Mouse (Mus musculus) fat pad, adult 2 months (tissue): Measurements from ENCODE around the gene Olfr1391.
"Not testable (repeated sequence)": the region's sequence is repeated elsewhere in the genome, so short reads cannot be mapped to it uniquely, and the experiment has no call there.

ENCODE experiments used
- DNase-seq: peaks from one replicate; pipeline ENCODE4 v3.0.0-alpha.2; 2011; ENCODE audit warnings: low read depth, low spot score; ENCODE audit errors: extremely low read depth

The Olfr1391 gene

DNA sequence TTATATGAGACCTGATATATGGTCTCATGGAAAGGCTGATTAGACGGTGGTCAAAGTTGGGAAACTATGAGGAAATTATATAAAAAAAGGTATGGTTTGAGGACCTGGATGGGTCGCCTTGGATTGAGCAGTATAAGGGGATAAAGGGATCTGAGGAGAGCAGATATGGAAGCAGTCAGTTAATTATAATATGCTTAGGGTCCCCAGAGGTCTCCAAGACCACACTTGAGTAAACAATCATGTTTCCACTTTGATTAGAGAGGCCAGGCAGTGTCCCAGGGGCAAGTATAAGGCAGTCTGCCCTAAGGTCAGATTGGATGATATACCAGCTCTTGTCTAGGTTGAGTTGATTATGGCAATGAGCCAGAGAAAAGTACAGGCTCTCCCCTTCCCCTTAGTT lies at the start of gene Olfr1391:
Olfr1391 (plus strand) TSS at position 301 of the 400 bp plus-strand sequence.
- DNase-seq, result no peak

GRCm38 (mm10) chr11:49273834-49274519 lies 48.6 kb upstream of the Olfr1391 start:
- no peak for DNase-seq

DNA sequence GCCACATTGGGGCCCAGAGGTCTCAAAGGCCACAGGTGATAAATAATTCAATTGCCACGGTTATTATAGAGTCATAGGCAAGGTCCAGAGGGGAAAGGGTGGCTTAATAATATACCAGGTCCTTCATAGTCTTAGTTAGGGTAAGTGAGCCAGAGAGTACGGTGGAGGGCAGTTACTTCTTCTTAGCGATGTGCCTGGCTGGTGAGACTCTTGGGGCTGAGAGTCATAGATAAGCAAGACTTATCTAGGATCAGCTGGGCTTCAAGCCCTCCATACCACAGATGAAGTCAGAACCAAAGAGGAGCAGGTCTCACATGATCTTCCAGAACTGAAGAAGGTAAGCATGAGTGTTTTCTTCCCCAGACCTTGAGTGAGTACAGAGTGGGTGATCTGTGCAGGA lies 44.3 kb upstream of the Olfr1391 start, which contains the start of gene Olfr1393:
Olfr1393 (plus strand) TSS at position 83 of the 400 bp plus-strand sequence.
- no peak for DNase-seq

DNA sequence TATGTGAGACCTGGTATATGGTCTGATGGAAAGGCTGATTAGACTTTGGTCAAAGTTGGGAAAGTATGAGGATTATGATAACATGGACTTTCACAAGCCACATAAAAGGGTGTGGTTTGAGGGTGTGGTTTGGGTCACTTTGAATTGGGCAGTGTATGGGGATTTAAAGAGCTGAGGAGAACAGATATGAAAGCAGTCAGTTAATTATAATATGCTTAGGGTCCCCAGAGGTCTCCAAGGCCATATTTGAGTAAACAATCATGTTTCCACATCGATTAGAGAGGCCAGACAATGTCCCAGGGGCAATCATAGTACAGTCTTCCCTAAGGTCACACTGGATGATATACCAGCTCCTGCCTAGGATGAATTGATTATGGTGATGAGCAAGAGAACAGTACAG lies 37.6 kb upstream of the Olfr1391 start, which contains the start of gene Olfr1392:
Olfr1392 (plus strand) TSS at position 301 of the 400 bp plus-strand sequence.
- DNase-seq, result not testable (repeated sequence)

DNA sequence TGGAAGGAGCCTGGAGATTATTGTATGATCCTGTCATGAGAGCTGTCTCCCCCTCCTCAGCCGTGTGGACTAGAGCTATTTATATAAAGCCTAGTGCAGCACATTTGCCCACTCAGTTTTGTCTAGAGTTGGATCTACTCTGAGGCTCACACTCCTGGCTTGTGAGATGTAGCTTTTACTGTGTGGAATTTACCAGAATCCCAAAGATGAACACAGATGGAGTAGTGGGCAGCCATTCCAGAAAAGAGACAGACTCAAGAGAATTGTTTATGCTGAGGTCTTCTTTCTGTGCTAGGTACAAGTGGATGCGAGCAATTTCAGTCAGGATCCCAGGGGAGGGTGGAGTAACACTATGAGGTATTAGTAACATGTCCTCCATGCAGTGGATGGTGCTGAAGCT lies 35.3 kb upstream of the Olfr1391 start:
- DNase-seq, result no peak

GRCm38 (mm10) chr11:49292777-49293176 lies 29.8 kb upstream of the Olfr1391 start:
- DNase-seq, result no peak

- no peak for DNase-seq
These were observed 18.1 kb upstream of the Olfr1391 start, which contains the start of gene Olfr10 for GRCm38 (mm10) chr11:49304441-49304840. Gene Olfr10 (plus strand): TSS chr11:49304741.

DNA sequence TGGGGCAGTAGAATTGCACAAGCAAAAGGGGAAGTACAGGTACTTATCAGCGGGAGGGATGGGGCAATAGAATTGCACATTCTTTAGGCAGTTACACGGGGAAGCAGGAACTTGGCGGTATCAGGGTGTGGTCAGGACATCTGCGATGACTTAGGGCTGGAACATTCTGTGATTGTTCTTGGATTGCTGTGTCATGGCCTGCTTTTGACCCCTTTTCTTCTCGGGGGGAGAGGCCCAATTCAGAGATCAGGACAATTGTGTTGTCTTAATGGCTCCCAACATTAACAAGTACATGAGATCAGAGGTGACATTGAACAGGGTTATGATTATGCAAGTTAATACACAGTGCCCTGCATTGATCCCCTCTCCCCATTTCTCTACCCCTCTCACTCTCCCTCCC lies 14.0 kb upstream of the Olfr1391 start:
- not testable (repeated sequence) for DNase-seq

DNA sequence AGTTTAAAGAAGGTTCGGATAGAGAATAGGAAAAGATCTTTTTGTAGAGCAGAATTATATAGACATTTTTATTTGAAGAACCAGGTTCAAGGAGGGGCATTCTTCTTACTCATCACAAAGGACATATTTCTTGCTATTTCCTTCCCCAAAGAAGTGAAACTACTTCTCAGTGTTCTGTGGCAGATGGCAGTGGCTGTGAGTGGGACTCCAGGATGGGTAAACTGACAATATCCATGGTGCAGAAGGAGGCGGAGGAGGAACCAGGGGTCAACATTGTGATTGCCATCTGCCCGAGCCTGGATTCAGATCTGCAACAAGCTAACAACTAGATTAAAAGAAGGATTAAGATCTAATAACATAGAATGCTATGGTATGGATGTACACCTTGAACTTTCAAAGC lies 4.2 kb downstream of the Olfr1391 start:
- DNase-seq, result no peak

GRCm38 (mm10) chr11:49329686-49330085 lies 7.1 kb downstream of the Olfr1391 start:
- no peak for DNase-seq

DNA sequence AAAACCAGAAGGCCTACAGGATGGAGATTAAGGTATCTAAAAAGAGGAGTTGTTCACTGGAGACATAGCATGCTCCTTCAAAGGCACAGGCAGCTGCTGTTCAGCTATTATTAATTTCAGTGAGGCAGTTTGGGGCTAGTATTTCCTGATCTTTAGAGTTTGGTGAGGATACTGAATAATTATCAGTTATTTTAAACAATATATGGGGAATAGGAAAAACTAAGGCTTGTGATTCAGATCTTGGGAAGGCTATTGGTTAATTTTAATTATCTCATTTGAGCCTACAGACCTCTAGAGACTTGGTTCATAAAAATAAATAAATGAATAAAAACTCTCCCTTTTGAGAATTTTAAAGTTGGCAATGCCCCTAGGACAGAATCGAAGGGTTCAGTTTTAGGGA lies 12.3 kb downstream of the Olfr1391 start, which contains the start of gene Olfr1390:
Olfr1390 (plus strand) TSS at position 301 of the 400 bp plus-strand sequence.
- no peak for DNase-seq

- no peak for DNase-seq
These were observed 14.7 kb downstream of the Olfr1391 start for GRCm38 (mm10) chr11:49337150-49337832.
